Mouse (Mus musculus) hindbrain, embryonic 14.5 days (tissue): ENCODE measurements around the gene Foxn4. TPM values are rescaled to one million over a fixed set of nuclear protein-coding genes. Genes with fewer than 3 reads are reported as not detected.

Experiments used
- ATAC-seq: fragments of 200-750 bp; cut with Nextera tagmentation; 2 replicates; pipeline ENCODE4 v1.8.0; 2017; ENCODE audit warnings: moderate number of reproducible peaks, mild to moderate bottlenecking, moderate TSS enrichment, moderate library complexity; ENCODE audit not compliant: low FRiP score
- DNase-seq: peaks from one replicate; pipeline ENCODE4 v3.0.0-alpha.2; 2015; ENCODE audit warnings: low spot score
- H3K27ac ChIP-seq: fragments of 300-500 bp; sonication (generic); 2 replicates; pipeline ENCODE4 v1.5.1; 2014; ENCODE audit warnings: mild to moderate bottlenecking, moderate library complexity
- H3K27me3 ChIP-seq: fragments of 300-500 bp; sonication (generic); 2 replicates; pipeline ENCODE4 v1.6.1; 2014; ENCODE audit warnings: mild to moderate bottlenecking, low read length, mixed read lengths; ENCODE audit not compliant: control insufficient read depth, insufficient read depth
- H3K36me3 ChIP-seq: fragments of 300-500 bp; sonication (generic); replicated peaks from 2 replicates; pipeline ENCODE4 v1.6.1; 2014; ENCODE audit not compliant: control insufficient read depth, insufficient read depth
- H3K4me1 ChIP-seq: fragments of 300-500 bp; sonication (generic); replicated peaks from 2 replicates; pipeline ENCODE4 v1.6.1; 2014; ENCODE audit warnings: antibody characterized with exemption, low read length, mixed read lengths; ENCODE audit not compliant: control insufficient read depth, insufficient read depth
- H3K4me2 ChIP-seq: fragments of 300-500 bp; sonication (generic); replicated peaks from 2 replicates; pipeline ENCODE4 v1.6.1; 2014; ENCODE audit warnings: mild to moderate bottlenecking, moderate library complexity
- H3K4me3 ChIP-seq: fragments of 300-500 bp; sonication (generic); replicated peaks from 2 replicates; pipeline ENCODE4 v1.5.1; 2014; ENCODE audit warnings: mild to moderate bottlenecking, low read length
- H3K9ac ChIP-seq: fragments of 300-500 bp; sonication (generic); 2 replicates; pipeline ENCODE4 v1.6.1; 2014
- H3K9me3 ChIP-seq: fragments of 300-500 bp; sonication (generic); 2 replicates; pipeline ENCODE4 v1.6.1; 2016; ENCODE audit warnings: low read length; ENCODE audit not compliant: control insufficient read depth
- WGBS: fragments of 180-500 bp; shearing (Covaris S2); extraction: QIAGEN DNeasy Blood & Tissue Kit; methylation state at CpG from one replicate; pipeline ENCODE4 v1.1.7; 2014; 5-methylcytosine and 5-hydroxymethylcytosine counted together
- polyA plus RNA-seq: library from polyadenylated mRNA; unstranded; fragments of >200 nt; fragmentation: Nextera tagmentation; extraction: Ambion mirVana; gene quantifications from 2 replicates; pipeline ENCODE4 v1.2.1, GENCODE M21; 2014

Foxn4 gene
- 0.24 and 0.56 TPM in 2 replicates for polyA plus RNA-seq

DNA sequence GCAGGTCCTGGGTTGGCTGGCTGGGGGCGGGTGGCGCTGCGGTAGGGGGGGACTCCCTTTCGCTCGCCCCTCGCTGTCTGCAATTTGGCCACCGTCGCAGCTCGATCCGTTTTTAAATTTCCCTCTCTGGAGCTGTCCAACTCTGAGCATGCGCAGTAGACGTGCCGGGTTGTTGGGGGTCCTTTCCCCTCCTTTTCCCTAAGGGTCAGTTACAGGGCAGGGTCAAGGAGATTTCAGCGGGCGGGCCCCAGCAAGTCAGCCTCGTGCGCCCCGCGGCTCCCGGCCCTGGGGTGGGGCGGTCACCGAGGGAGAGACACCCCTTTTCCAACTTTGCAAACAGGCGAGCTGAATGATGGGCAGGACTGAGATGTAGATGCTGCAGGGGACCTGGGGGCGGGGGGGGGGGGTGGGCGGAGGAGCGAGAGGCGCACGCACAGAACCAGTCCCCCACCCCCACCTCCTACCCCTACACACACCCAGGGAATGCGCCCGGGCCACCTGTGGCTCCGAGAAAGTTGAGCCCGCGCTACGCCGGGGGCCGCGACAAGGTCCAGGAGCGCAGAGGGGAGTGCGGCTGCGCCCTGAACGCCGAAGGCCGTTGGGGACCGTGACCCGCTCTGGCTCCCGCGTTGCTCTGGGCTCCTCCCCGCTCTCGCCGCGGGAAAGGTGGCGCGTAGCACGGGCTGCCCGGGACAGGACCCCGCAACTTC is at the start of gene Foxn4:
Foxn4 (minus strand) TSS at position 115 of the 710 bp plus-strand sequence.
- peak within 1 kb of the TSS; percentile 35 for H3K4me3 ChIP-seq
- DNase-seq = no peak
- 1% methylated on average over 49 of the region's 56 CpGs for WGBS
- H3K4me2 ChIP-seq = peak within 1 kb of the TSS; percentile 50
- no peaks in the 10 kb centered on the region for H3K36me3 ChIP-seq
- no peak within 1 kb of the TSS for H3K9ac ChIP-seq
- no peak for ATAC-seq
- H3K27ac ChIP-seq = no peak within 1 kb of the TSS
- H3K27me3 ChIP-seq = peaks cover 96% of the 10 kb centered on the region
- H3K4me1 ChIP-seq = peaks cover 12% of the 10 kb centered on the region
- H3K9me3 ChIP-seq = no peaks in the 10 kb centered on the region

DNA sequence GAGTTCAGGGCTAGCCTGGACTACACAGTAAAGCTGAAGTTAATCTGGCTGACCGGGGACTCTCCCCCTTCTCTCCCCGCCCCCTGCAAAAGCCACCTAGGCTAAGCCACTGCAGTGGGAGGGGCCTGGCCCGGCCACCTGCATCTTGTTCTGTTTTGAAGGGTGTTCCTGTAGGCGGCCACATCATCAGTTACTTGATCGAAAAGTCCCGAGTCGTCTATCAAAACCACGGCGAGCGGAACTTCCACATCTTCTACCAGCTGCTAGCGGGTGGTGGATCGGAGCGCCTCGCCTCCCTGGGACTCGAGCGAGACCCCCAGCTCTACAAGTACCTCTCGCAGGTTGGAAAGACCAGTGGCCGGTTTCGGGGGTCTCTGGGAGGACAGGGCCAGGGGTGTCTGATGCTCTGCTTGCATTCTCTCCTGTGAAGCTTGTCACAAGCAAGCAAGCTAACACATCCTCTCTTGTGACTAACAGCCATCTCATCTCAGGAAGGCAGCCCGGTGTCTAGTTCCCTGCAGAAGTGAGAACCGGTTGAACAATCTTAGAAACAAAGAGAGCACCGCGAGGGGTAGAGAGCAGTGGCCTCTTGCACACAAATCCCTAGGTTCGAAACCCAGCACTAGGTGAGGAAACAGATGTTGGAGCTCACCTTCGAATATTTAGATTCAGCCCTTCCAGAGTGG is 49.6 kb upstream of the Foxn4 start:
- no peak for DNase-seq
- Histone ChIP-seq H3K27ac (no peak overlapping the region), H3K4me1 (peaks cover 6% of the 10 kb centered on the region), H3K36me3 (no peaks in the 10 kb centered on the region), H3K4me3 (no peak overlapping the region), H3K4me2 (no peak overlapping the region), H3K9ac (no peak overlapping the region), H3K27me3 (no peaks in the 10 kb centered on the region), H3K9me3 (no peaks in the 10 kb centered on the region)
- ATAC-seq = no peak
- WGBS = 68% methylated on average over 25 of the region's 25 CpGs

DNA sequence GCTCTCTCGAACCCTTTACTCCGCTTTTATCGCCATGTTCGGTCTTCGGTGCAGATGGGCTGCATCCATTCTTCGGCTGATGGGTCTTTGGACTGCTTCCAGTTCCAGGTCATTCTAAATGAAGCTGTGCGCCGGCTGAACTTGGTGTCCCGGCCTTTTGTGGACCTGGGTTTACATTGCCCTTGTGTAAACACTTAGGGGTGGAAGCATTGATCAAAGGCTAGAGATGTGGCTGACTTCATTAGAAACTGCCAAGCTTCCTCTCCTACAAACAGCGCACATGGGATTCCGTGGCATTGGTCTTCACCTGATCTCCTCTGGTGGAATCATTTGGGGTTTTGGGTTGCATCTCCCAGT is 36.1 kb upstream of the Foxn4 start:
- Histone ChIP-seq H3K4me1 (no peaks in the 10 kb centered on the region), H3K36me3 (no peaks in the 10 kb centered on the region), H3K9ac (no peak overlapping the region), H3K27me3 (peaks cover 9% of the 10 kb centered on the region; the same call in 1 of the 2 replicates), H3K9me3 (no peaks in the 10 kb centered on the region), H3K4me3 (no peak overlapping the region), H3K27ac (no peak overlapping the region), H3K4me2 (no peak overlapping the region)
- DNase-seq (no peak), ATAC-seq (no peak)
- 51% methylated on average over 11 of the region's 11 CpGs for WGBS

DNA sequence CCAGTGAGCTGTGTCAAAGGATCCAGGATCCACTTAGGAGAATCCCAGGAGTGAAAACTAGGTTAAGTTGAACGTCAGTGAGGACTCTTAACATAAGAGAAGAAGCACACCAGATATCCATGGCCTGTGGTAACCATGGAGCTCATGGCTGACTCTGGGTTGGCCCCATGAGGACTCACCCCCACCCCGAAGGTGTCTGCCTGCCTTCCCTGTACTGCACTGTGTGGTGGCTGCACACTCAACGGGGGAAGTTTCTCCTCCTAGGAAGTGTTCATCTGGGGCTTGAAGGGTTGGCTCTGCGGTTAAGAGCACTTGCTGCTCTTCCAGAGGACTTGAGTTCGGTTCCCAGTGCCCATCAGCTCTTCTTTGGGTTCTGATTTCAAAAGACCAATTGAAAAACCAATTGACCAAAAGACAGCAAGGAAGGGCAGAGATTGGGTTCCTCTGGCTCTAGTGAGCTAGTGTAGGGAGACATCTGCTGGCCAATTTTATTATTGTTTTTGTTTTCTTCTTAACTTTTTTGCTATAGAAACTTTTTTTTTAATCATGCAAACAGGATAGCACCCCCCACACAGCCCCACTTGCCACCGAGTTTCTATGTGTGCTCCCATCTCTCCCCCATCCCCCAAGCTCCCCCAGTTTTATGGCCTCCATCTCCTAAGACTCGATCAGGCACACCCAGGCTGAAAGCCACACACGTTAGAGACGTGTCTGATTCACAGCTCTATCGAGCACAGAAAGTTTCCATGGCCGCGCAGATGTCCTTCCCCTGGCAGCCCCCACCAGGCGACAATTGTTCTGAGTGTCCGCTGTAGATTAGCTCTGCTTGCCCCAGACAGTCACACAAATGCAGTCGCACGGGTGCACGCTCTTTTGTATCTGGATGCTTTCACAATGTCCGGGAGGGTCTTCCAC is 35.4 kb upstream of the Foxn4 start:
- Histone ChIP-seq H3K27me3 (peaks cover 9% of the 10 kb centered on the region; the same call in 1 of the 2 replicates), H3K9ac (no peak overlapping the region), H3K4me1 (no peaks in the 10 kb centered on the region), H3K27ac (no peak overlapping the region), H3K4me3 (no peak overlapping the region), H3K36me3 (no peaks in the 10 kb centered on the region), H3K4me2 (no peak overlapping the region), H3K9me3 (no peaks in the 10 kb centered on the region)
- DNase-seq (peak; percentile 88), ATAC-seq (no peak)
- 33% methylated on average over 18 of the region's 18 CpGs for WGBS

DNA sequence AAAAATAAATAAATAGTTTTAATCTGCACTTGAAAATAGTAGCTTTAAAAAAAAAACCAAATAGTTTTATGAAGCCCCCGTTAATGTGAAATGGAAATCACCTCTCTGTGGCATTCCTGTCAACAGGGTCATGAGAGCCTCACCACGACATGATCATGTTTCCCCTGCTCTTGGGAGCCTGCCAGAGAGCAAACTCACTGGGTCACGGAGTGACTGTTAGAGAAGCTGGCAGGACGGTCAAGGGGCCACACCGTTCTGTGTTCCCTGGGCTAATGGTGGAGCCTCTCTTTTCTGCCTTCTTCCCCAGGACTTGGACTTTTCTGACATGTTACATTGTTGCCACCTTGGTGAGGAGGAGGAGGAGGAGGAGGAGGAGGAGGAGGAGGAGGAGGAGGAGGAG is 32.9 kb upstream of the Foxn4 start:
- DNase-seq (no peak), ATAC-seq (no peak)
- no peak overlapping the region for H3K9ac ChIP-seq
- no peaks in the 10 kb centered on the region for H3K4me1 ChIP-seq
- H3K27me3 ChIP-seq = peaks cover 27% of the 10 kb centered on the region
- WGBS = 76% methylated on average over 5 of the region's 5 CpGs
- no peak overlapping the region for H3K27ac ChIP-seq
- no peaks in the 10 kb centered on the region for H3K9me3 ChIP-seq
- H3K36me3 ChIP-seq = no peaks in the 10 kb centered on the region
- no peak overlapping the region for H3K4me2 ChIP-seq
- no peak overlapping the region for H3K4me3 ChIP-seq

DNA sequence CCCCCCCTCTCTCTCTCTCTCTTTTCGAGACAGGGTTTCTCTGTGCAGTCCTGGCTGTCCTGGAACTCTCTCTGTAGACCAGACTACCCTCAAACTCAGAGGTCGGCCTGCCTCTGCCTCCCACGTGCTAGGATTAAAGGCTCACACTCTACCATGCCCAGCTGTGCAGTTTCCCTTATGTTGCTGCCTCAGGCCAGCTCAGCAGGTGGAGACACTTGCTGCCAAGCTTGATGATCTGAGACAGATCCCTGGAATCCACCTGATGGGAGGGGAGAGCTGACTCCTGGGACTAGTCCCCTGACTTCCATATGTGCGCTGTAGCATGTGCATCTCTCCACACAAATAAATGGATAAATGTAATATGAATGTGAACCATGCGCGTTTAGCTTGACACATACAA is 29.6 kb upstream of the Foxn4 start:
- Histone ChIP-seq H3K27me3 (peaks cover 35% of the 10 kb centered on the region), H3K4me3 (no peak overlapping the region), H3K4me1 (peaks cover 9% of the 10 kb centered on the region), H3K9ac (no peak overlapping the region), H3K36me3 (no peaks in the 10 kb centered on the region), H3K9me3 (no peaks in the 10 kb centered on the region), H3K4me2 (no peak overlapping the region), H3K27ac (no peak overlapping the region)
- no peak for ATAC-seq
- no peak for DNase-seq
- WGBS = 68% methylated on average over 6 of the region's 6 CpGs

DNA sequence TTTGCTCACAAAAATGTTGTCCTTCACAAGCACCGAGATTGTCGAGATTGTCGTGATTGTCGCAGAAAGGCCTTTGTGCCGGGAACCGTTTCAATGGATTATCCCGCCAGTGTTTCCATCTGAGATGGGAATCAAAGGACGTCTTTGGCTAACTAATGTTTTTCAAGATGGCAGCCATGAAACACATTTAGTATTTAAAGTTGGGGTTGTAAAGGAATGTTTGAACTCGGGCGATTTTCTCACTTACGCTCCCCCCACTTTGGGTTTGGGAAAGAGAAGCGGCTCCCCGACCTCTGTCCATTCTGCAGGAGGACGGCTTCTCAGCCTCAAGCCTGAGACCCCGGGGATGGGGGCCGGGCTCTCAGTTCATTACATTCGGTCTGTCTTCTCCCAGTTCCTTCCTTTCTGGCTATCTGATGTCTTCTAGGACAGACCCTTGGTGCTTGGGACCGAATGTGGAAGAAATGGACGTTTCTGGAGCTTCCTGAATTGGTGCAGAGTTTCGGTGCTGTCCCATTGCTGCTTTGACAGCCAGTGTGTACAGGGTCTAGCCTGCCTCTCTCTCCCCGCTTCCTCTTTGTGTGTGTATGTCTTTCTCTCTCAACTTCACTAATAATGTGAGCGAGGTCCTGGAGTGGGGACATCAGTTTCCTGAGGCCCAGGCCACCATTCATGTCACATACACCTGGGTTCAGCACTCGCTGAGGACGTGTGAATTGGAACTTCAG is 26.4 kb upstream of the Foxn4 start:
- Histone ChIP-seq H3K9me3 (no peaks in the 10 kb centered on the region), H3K9ac (no peak overlapping the region), H3K4me3 (no peak overlapping the region), H3K4me1 (peaks cover 18% of the 10 kb centered on the region), H3K4me2 (no peak overlapping the region), H3K36me3 (no peaks in the 10 kb centered on the region), H3K27me3 (peaks cover 49% of the 10 kb centered on the region), H3K27ac (no peak overlapping the region)
- WGBS = 36% methylated on average over 24 of the region's 24 CpGs
- ATAC-seq (no peak), DNase-seq (no peak)

DNA sequence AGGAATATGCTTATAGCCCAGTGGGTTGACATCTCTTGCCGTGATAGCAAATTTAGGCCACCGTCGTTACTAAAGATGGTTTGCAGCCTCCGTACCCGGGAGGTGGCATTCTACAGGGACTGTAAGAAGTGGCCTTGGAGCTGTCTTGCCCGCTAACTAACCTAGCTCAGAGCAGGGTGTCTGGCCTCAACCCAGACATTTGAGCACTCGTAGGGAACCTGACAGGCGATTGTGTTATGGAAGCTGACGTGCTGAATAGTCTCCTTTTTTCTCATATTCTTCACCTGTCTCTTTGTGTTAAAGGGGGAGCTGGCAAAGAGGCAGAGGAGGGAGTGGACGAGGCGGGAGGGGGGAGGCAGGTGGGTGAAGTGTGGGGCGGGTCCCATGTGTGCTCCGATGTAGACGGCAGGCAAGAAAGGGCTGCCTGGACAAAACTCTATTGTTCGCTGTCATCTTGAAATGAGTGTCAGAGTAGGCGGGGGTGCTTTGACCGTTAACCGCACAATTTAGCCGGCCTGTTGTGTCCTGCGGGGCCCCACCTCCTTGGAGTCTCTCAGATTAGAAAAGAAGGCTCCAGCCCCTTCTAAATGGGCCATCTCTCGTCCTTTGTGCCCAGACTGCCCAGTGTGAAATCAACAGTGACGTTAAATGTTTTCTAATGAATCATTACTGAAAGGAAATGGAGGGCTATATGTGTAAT is 25.7 kb upstream of the Foxn4 start:
- H3K27me3 ChIP-seq = peaks cover 50% of the 10 kb centered on the region
- no peak overlapping the region for H3K4me3 ChIP-seq
- no peak overlapping the region; the same call in 1 of the 2 replicates for H3K4me2 ChIP-seq
- H3K9ac ChIP-seq = no peak overlapping the region
- 0 out of 2 replicates have a peak, but pooled peaks have one; percentile 27 for ATAC-seq
- H3K27ac ChIP-seq = peak overlapping the region; percentile 34; the same call in 1 of the 2 replicates
- H3K4me1 ChIP-seq = peaks cover 18% of the 10 kb centered on the region
- WGBS = 14% methylated on average over 22 of the region's 22 CpGs
- H3K9me3 ChIP-seq = no peaks in the 10 kb centered on the region
- no peaks in the 10 kb centered on the region for H3K36me3 ChIP-seq
- DNase-seq = no peak
